Comparison of ENCODE assay signal across 8 mouse cellular contexts in genomic region chr4:149988931-149989556, GRCm38 (mm10). TPM values are rescaled to one million over a fixed set of nuclear protein-coding genes. Genes with fewer than 3 reads are reported as not detected.
A peak's percentile ranks its signal among the peaks of the same experiment; 100 is the strongest.
DNase-seq lines count a peak whose midpoint lies in the region; ATAC-seq and TF ChIP-seq lines count a peak whose summit lies in the region.

No protein-coding gene starts in this region.

- peak; percentile 87 for TF ChIP-seq EP300 in liver, postnatal 0 days (IDR thresholded peaks at IDR 0.05; ENCODE audit: low read depth)

- peak; percentile 69 to 87 for DNase-seq in CD8-positive naive resting alpha-beta T cell, adult 2 months (ENCODE audit: low read depth in 2 of 2, low spot score in 2 of 2)
- peak; percentile 72 for DNase-seq in c-Kit-positive CD71-positive TER-119-negative erythroid progenitor cells, embryonic 14.5 days (ENCODE audit: low read depth)
- peak; percentile 84 for DNase-seq in forebrain, embryonic 10.5 days (ENCODE audit: extremely low spot score, low spot score)
- peak; percentile 96 to 97 for DNase-seq in kidney, postnatal 25 days
- DNase-seq in liver, postnatal 0 days = peak; percentile 91
- peak; percentile 93 for DNase-seq in testis, postnatal 10 days (ENCODE audit: low spot score)

- H3K27ac ChIP-seq in forebrain, embryonic 10.5 days = 0 out of 2 replicates have a peak overlapping the region, but pooled peaks have one; percentile 27
- H3K27ac ChIP-seq in heart, embryonic 15.5 days = peak overlapping the region; percentile 36
- H3K27ac ChIP-seq in liver, postnatal 0 days (ENCODE audit: low read depth) = peak overlapping the region; percentile 86
- peak overlapping the region; percentile 72 for H3K27ac ChIP-seq in neural tube, embryonic 13.5 days (replicated peaks)

- peaks cover 49% of the 10 kb centered on the region for H3K27me3 ChIP-seq in forebrain, embryonic 10.5 days (ENCODE audit: poor library complexity, severe bottlenecking)
- no peaks in the 10 kb centered on the region for H3K27me3 ChIP-seq in heart, embryonic 15.5 days
- H3K27me3 ChIP-seq in liver, postnatal 0 days (ENCODE audit: insufficient read depth, low read length) = no peaks in the 10 kb centered on the region
- H3K27me3 ChIP-seq in neural tube, embryonic 13.5 days = no peaks in the 10 kb centered on the region

- peaks cover 31% of the 10 kb centered on the region for H3K4me1 ChIP-seq in forebrain, embryonic 10.5 days
- H3K4me1 ChIP-seq in heart, embryonic 15.5 days (replicated peaks) = peaks cover 34% of the 10 kb centered on the region
- H3K4me1 ChIP-seq in liver, postnatal 0 days (ENCODE audit: insufficient read depth) = peaks cover 47% of the 10 kb centered on the region
- peaks cover 36% of the 10 kb centered on the region for H3K4me1 ChIP-seq in neural tube, embryonic 13.5 days (replicated peaks)

- WGBS in forebrain, embryonic 10.5 days = 12% methylated on average over 21 of the region's 21 CpGs
- 5% methylated on average over 21 of the region's 21 CpGs for whole genome bisulfite sequencing in heart, embryonic 15.5 days
- WGBS in liver, postnatal 0 days (ENCODE audit: insufficient replicate concordance) = 4% methylated on average over 21 of the region's 21 CpGs
- 7% methylated on average over 21 of the region's 21 CpGs for WGBS in neural tube, embryonic 13.5 days

- ATAC-seq in heart, embryonic 15.5 days (replicated peaks; ENCODE audit: insufficient number of reproducible peaks, insufficient read depth, low FRiP score, low read depth) = peak; percentile 81
- ATAC-seq in liver, postnatal 0 days = peak; percentile 91
- peak; percentile 84 for ATAC-seq in neural tube, embryonic 13.5 days (ENCODE audit: low read depth)

- TF ChIP-seq CTCF in liver, postnatal 0 days (IDR thresholded peaks at IDR 0.05; ENCODE audit: low read depth) = no peak

- no peaks in the 10 kb centered on the region for H3K36me3 ChIP-seq in forebrain, embryonic 10.5 days (replicated peaks)
- 0 out of 2 replicates have a peak, but pooled peaks cover 1% of the 10 kb centered on the region for H3K36me3 ChIP-seq in heart, embryonic 15.5 days
- H3K36me3 ChIP-seq in liver, postnatal 0 days (replicated peaks; ENCODE audit: insufficient read depth, low read length) = peaks cover 37% of the 10 kb centered on the region
- no peaks in the 10 kb centered on the region for H3K36me3 ChIP-seq in neural tube, embryonic 13.5 days

- peak overlapping the region; percentile 42 for H3K4me3 ChIP-seq in forebrain, embryonic 10.5 days
- peak overlapping the region; percentile 37 for H3K4me3 ChIP-seq in heart, embryonic 15.5 days
- 0 out of 2 replicates have a peak overlapping the region, but pooled peaks have one; percentile 0 for H3K4me3 ChIP-seq in liver, postnatal 0 days (ENCODE audit: low read depth, low read length)
- peak overlapping the region; percentile 24 for H3K4me3 ChIP-seq in neural tube, embryonic 13.5 days

- H3K9ac ChIP-seq in heart, embryonic 15.5 days = peak overlapping the region; percentile 44
- H3K9ac ChIP-seq in liver, postnatal 0 days (replicated peaks) = peak overlapping the region; percentile 23; the same call in 1 of the 2 replicates
- H3K9ac ChIP-seq in neural tube, embryonic 13.5 days = peak overlapping the region; percentile 60

- no peaks in the 10 kb centered on the region for H3K9me3 ChIP-seq in forebrain, embryonic 10.5 days
- no peaks in the 10 kb centered on the region for H3K9me3 ChIP-seq in heart, embryonic 15.5 days (replicated peaks)
- no peaks in the 10 kb centered on the region for H3K9me3 ChIP-seq in liver, postnatal 0 days (ENCODE audit: low read length)
- no peaks in the 10 kb centered on the region for H3K9me3 ChIP-seq in neural tube, embryonic 13.5 days

- peak overlapping the region; percentile 69 for H3K4me2 ChIP-seq in heart, embryonic 15.5 days
- H3K4me2 ChIP-seq in liver, postnatal 0 days (ENCODE audit: low read depth, low read length) = peak overlapping the region; percentile 58
- peak overlapping the region; percentile 57 for H3K4me2 ChIP-seq in neural tube, embryonic 13.5 days

RNA-seq across cellular contexts. Expression of gene H6pd, which starts 19.8 kb away (rescaled TPM):
- 3.0 TPM in 2 replicates for polyA plus RNA-seq in forebrain, embryonic 10.5 days (2016; fragmentation: Nextera tagmentation; extraction: Ambion mirVana)
- 10.2 and 16.0 TPM in 2 replicates for polyA plus RNA-seq in heart, embryonic 15.5 days (2015; fragmentation: Nextera tagmentation; extraction: Ambion mirVana)
- polyA plus RNA-seq in liver, postnatal 0 days (2015; fragmentation: Nextera tagmentation; extraction: Ambion mirVana) = 33.0 and 36.5 TPM in 2 replicates
- 3.5 and 4.5 TPM in 2 replicates for polyA plus RNA-seq in neural tube, embryonic 13.5 days (2015; fragmentation: Nextera tagmentation; extraction: Ambion mirVana)

RNA-seq across cellular contexts. Expression of gene Spsb1, which starts 34.2 kb away (rescaled TPM):
- polyA plus RNA-seq in forebrain, embryonic 10.5 days (2016; fragmentation: Nextera tagmentation; extraction: Ambion mirVana) = 9.0 and 11.2 TPM in 2 replicates
- 10.2 and 12.5 TPM in 2 replicates for polyA plus RNA-seq in heart, embryonic 15.5 days (2015; fragmentation: Nextera tagmentation; extraction: Ambion mirVana)
- 1.3 and 1.7 TPM in 2 replicates for polyA plus RNA-seq in liver, postnatal 0 days (2015; fragmentation: Nextera tagmentation; extraction: Ambion mirVana)
- polyA plus RNA-seq in neural tube, embryonic 13.5 days (2015; fragmentation: Nextera tagmentation; extraction: Ambion mirVana) = 9.0 and 9.5 TPM in 2 replicates

Comparison
In these comparisons a context has a peak if more than half of its experiments do, and no peak if none do; other contexts are left out.
1. Peak in every context shown above with its lines: DNase-seq, ATAC-seq, H3K4me3 ChIP-seq and H3K27ac ChIP-seq.
2. H3K27ac ChIP-seq: peak in every context shown above with its lines; median percentile 86 in liver, postnatal 0 days; 72 in neural tube, embryonic 13.5 days; 36 in heart, embryonic 15.5 days; 27 in forebrain, embryonic 10.5 days.